Mouse (Mus musculus): ENCODE results near the gene Glyat. TPM values are rescaled to one million over a fixed set of nuclear protein-coding genes. Genes with fewer than 3 reads are reported as not detected.
A peak's percentile ranks its signal among the peaks of the same experiment; 100 is the strongest.

Gene Glyat
- polyA plus RNA-seq (2014; fragmentation: Nextera tagmentation; extraction: Ambion mirVana): not detected in 2 replicates

DNA sequence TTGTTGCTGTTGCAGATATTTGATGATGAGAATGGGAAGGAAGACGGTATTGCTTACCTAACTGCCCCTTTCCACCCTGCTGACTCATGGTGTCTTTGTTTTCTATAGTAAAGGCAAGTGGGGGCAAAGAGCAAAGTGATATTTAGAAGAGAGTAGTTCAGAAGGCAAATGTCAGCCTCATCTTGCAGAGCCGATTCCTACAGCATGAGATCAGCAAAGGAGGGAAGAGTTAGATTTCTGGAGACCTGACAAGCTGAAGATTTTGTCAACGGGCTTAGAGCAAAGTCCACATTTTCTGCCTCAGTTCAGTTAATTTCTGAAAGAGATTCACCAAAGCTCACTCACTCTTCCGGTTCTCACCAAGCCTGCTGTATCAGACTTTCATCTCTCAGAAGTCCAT, at the start of gene Glyat:
Glyat (plus strand) TSS at position 133 of the 400 bp plus-strand sequence.
- H3K4me1 ChIP-seq (ENCODE audit: control insufficient read depth, insufficient read depth, low read length): no peaks in the 10 kb centered on the region
- no peak for ATAC-seq (ENCODE audit: insufficient read depth, low FRiP score, low TSS enrichment)
- no peaks in the 10 kb centered on the region for H3K27me3 ChIP-seq (ENCODE audit: control insufficient read depth, insufficient read depth, low read length)
- DNase-seq (ENCODE audit: low spot score): no peak
- H3K4me3 ChIP-seq (ENCODE audit: low read depth, low read length): no peak within 1 kb of the TSS
- 81% methylated on average over 4 of the region's 4 CpGs for WGBS
- no peak within 1 kb of the TSS for H3K4me2 ChIP-seq (ENCODE audit: low read depth)
- H3K9ac ChIP-seq (ENCODE audit: low read length): no peak within 1 kb of the TSS
- H3K9me3 ChIP-seq (ENCODE audit: control insufficient read depth, low read length): no peaks in the 10 kb centered on the region
- H3K36me3 ChIP-seq (ENCODE audit: control insufficient read depth, insufficient read depth, low read length): no peaks in the 10 kb centered on the region
- no peak within 1 kb of the TSS for H3K27ac ChIP-seq (ENCODE audit: low read depth, low read length)

DNA sequence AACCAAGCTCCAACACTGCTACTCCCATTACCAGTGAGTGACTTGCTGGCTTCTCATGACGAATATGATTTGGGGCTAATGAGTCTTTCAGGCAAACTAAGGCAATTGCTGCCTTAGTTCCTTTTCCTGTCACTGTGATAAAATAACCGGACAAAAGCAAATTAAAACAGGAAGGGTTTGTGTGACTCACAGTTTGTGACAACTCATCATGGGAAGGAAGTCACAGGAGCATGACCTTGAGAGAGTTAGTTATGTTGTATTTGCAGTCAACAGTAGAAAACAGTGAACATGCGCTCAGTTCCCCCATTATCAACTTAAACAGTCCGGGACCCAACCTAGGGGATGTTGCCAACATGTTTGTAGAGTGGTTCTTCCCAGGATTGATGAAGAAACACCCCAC, 47.8 kb upstream of the Glyat start:
- Histone ChIP-seq H3K9me3 (ENCODE audit: control insufficient read depth, low read length) (no peaks in the 10 kb centered on the region), H3K27me3 (ENCODE audit: control insufficient read depth, insufficient read depth, low read length) (no peaks in the 10 kb centered on the region), H3K36me3 (ENCODE audit: control insufficient read depth, insufficient read depth, low read length) (no peaks in the 10 kb centered on the region), H3K4me1 (ENCODE audit: control insufficient read depth, insufficient read depth, low read length) (no peaks in the 10 kb centered on the region), H3K27ac (ENCODE audit: low read depth, low read length) (no peak overlapping the region), H3K4me3 (ENCODE audit: low read depth, low read length) (no peak overlapping the region), H3K4me2 (ENCODE audit: low read depth) (no peak overlapping the region), H3K9ac (ENCODE audit: low read length) (no peak overlapping the region)
- 79% methylated on average over 4 of the region's 4 CpGs for WGBS
- no peak for DNase-seq (ENCODE audit: low spot score)
- no peak for ATAC-seq (ENCODE audit: insufficient read depth, low FRiP score, low TSS enrichment)

DNA sequence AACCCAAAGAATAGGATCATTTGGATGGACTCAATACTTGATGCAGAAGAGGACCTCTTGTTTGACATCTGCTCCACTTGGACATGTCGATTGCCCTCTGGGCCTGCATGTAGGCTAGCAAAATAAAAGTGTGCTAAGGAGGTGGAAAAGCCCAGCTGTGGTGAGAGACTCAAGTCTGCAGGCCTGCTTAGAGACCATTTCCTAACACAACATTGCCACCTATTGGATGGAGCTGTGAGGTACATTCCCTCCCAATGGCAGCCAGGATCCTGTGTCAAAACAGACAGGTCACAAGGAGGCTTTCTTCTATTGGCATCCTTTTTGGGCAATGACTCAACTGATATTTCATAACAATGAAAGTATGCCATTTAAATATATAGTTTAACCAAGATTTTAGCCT, 41.2 kb upstream of the Glyat start:
- peak; percentile 56 for DNase-seq (ENCODE audit: low spot score)
- H3K4me3 ChIP-seq (ENCODE audit: low read depth, low read length): no peak overlapping the region
- WGBS: 0% methylated on average over 1 of the region's 1 CpGs
- H3K9me3 ChIP-seq (ENCODE audit: control insufficient read depth, low read length): no peaks in the 10 kb centered on the region
- ATAC-seq (ENCODE audit: insufficient read depth, low FRiP score, low TSS enrichment): peak; percentile 62; the same call in 1 of the 2 replicates
- H3K36me3 ChIP-seq (ENCODE audit: control insufficient read depth, insufficient read depth, low read length): no peaks in the 10 kb centered on the region
- H3K9ac ChIP-seq (ENCODE audit: low read length): no peak overlapping the region
- no peak overlapping the region for H3K4me2 ChIP-seq (ENCODE audit: low read depth)
- H3K27me3 ChIP-seq (ENCODE audit: control insufficient read depth, insufficient read depth, low read length): no peaks in the 10 kb centered on the region
- H3K27ac ChIP-seq (ENCODE audit: low read depth, low read length): no peak overlapping the region
- no peaks in the 10 kb centered on the region for H3K4me1 ChIP-seq (ENCODE audit: control insufficient read depth, insufficient read depth, low read length)

DNA sequence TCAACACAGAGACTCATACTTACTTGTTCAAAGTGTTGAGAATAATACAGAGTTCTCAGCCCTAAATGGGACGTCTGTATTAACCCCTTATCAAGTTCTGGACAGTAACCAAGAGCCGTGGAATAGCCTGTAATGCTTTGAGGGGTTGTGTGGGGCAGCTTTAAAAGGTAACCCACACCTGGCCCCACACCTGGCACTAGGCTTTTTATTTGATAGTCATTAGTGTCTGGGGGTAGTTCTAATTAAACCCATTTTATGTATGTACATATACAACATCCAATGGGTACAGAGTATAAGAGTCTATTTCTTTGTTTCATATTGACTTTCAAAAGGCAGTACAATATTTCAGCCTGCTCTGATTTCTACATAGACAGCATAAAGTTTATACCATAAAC, 38.0 kb upstream of the Glyat start:
- Histone ChIP-seq H3K36me3 (ENCODE audit: control insufficient read depth, insufficient read depth, low read length) (no peaks in the 10 kb centered on the region), H3K27ac (ENCODE audit: low read depth, low read length) (no peak overlapping the region), H3K9ac (ENCODE audit: low read length) (no peak overlapping the region), H3K4me3 (ENCODE audit: low read depth, low read length) (no peak overlapping the region), H3K9me3 (ENCODE audit: control insufficient read depth, low read length) (no peaks in the 10 kb centered on the region), H3K4me1 (ENCODE audit: control insufficient read depth, insufficient read depth, low read length) (no peaks in the 10 kb centered on the region), H3K27me3 (ENCODE audit: control insufficient read depth, insufficient read depth, low read length) (no peaks in the 10 kb centered on the region), H3K4me2 (ENCODE audit: low read depth) (peak overlapping the region; percentile 99)
- no peak for DNase-seq (ENCODE audit: low spot score)
- WGBS: 62% methylated on average over 2 of the region's 2 CpGs
- 0 out of 2 replicates have a peak, but pooled peaks have one; percentile 1 for ATAC-seq (ENCODE audit: insufficient read depth, low FRiP score, low TSS enrichment)

DNA sequence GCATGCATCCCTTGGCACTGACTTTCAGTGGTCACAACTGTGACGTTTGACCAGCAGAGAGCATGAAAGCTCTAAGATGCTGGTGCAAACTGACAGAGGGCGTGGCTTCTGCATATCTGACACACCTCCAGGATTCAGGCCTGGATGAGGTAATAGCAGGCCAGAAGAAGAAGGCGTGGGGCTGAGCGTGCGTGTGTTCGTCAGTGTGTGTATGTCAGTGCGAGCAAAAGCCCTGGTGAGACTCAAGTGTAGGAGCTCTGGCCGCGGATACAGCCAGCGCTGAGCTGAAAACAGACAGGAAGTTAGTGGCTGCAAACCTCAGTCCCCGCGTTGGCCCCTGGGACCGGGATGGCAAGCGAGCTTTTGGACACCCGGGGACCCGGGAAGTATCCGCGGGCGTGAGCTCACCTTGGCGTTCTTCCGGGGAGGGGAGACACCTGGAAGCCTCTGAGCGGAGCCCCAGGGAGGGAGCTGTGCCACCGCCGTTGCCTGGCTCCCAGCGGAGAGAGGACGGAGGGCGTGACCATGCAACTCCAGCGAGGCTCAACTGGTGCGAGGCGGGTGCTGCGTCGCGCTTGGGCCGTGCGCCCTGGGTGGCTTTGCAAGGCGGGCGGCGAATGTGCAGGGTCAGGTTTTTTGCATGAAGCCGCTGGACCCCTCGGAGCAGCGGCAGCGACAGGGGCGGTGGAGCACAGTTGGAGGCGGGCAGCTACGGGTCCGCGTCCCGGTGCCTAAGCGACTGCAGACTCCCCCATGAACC, 37.4 kb upstream of the Glyat start:
- Histone ChIP-seq H3K4me2 (ENCODE audit: low read depth) (peak overlapping the region; percentile 99), H3K9me3 (ENCODE audit: control insufficient read depth, low read length) (no peaks in the 10 kb centered on the region), H3K36me3 (ENCODE audit: control insufficient read depth, insufficient read depth, low read length) (no peaks in the 10 kb centered on the region), H3K4me3 (ENCODE audit: low read depth, low read length) (peak overlapping the region; percentile 54), H3K27ac (ENCODE audit: low read depth, low read length) (no peak overlapping the region), H3K27me3 (ENCODE audit: control insufficient read depth, insufficient read depth, low read length) (no peaks in the 10 kb centered on the region), H3K9ac (ENCODE audit: low read length) (peak overlapping the region; percentile 55), H3K4me1 (ENCODE audit: control insufficient read depth, insufficient read depth, low read length) (no peaks in the 10 kb centered on the region)
- under 1% methylated on average over 49 of the region's 49 CpGs for WGBS
- DNase-seq (ENCODE audit: low spot score) (peak; percentile 60), ATAC-seq (ENCODE audit: insufficient read depth, low FRiP score, low TSS enrichment) (peak; percentile 80)

DNA sequence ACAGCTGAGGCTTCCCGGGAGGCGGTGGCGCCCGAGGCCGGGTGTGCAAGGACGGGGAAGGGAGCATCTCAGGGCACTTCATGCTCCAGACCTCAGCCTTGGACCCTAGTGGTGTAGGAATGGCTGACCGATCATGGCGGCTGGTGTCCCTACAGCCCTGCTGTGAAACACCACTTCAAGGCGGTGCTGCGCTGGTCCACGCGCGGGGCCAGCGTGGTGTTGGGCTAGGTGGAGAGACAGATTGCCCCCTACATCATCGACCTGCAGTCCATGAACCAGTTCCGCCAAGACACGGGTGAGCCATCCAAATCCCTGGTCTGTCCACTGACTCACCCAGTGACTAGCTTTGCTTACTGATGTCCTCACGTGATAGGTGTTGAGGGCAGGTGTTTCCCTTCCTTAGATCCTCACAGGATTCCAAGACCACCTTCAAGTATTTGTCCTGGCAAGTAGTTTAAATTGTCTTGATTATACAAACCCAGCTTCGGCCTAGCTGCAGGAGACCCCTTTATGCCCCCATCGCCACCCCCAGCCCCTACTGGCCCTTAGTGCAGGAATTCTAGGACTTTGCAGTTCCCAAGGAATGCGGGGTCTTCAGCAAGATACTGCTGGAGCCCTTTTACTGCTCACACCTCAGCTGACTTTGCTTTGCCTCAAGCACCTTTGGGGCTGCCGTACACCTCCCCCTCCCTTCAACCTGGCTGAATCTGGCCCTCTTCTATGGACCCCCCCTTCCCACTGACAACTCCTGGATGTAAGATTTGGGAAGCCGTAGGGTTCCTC, 36.6 kb upstream of the Glyat start:
- H3K27me3 ChIP-seq (ENCODE audit: control insufficient read depth, insufficient read depth, low read length): no peaks in the 10 kb centered on the region
- no peak overlapping the region for H3K27ac ChIP-seq (ENCODE audit: low read depth, low read length)

DNA sequence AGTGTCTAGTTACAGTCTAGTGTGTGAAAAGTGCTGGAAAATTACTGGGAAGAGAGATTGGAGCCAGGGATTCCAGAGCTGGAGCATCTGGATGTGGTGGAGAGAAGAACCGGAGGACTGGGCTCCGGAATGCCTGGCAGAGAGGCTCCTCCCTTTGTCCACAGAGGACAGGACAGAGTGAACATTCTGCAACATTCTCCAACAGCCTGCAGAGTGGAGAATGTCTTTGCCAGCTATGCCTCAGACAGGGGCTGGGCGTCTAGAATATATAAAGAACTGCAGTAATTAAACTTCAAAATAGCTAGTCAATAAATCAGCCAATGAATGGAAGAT, 36.1 kb upstream of the Glyat start:
- ATAC-seq (ENCODE audit: insufficient read depth, low FRiP score, low TSS enrichment): no peak
- Histone ChIP-seq H3K4me3 (ENCODE audit: low read depth, low read length) (no peak overlapping the region), H3K9ac (ENCODE audit: low read length) (no peak overlapping the region), H3K4me1 (ENCODE audit: control insufficient read depth, insufficient read depth, low read length) (no peaks in the 10 kb centered on the region), H3K4me2 (ENCODE audit: low read depth) (no peak overlapping the region), H3K9me3 (ENCODE audit: control insufficient read depth, low read length) (no peaks in the 10 kb centered on the region), H3K27me3 (ENCODE audit: control insufficient read depth, insufficient read depth, low read length) (no peaks in the 10 kb centered on the region), H3K27ac (ENCODE audit: low read depth, low read length) (no peak overlapping the region), H3K36me3 (ENCODE audit: control insufficient read depth, insufficient read depth, low read length) (no peaks in the 10 kb centered on the region)
- DNase-seq (ENCODE audit: low spot score): no peak
- 53% methylated on average over 3 of the region's 3 CpGs for WGBS

More for the DNA sequence above, 36.6 kb upstream of the Glyat start:
- Histone ChIP-seq H3K36me3 (ENCODE audit: control insufficient read depth, insufficient read depth, low read length) (no peaks in the 10 kb centered on the region), H3K9me3 (ENCODE audit: control insufficient read depth, low read length) (no peaks in the 10 kb centered on the region), H3K9ac (ENCODE audit: low read length) (peak overlapping the region; percentile 55), H3K4me3 (ENCODE audit: low read depth, low read length) (peak overlapping the region; percentile 54), H3K4me2 (ENCODE audit: low read depth) (peak overlapping the region; percentile 99), H3K4me1 (ENCODE audit: control insufficient read depth, insufficient read depth, low read length) (no peaks in the 10 kb centered on the region)
- DNase-seq (ENCODE audit: low spot score) (no peak), ATAC-seq (ENCODE audit: insufficient read depth, low FRiP score, low TSS enrichment) (peak; percentile 57)
- WGBS: 16% methylated on average over 23 of the region's 23 CpGs

DNA sequence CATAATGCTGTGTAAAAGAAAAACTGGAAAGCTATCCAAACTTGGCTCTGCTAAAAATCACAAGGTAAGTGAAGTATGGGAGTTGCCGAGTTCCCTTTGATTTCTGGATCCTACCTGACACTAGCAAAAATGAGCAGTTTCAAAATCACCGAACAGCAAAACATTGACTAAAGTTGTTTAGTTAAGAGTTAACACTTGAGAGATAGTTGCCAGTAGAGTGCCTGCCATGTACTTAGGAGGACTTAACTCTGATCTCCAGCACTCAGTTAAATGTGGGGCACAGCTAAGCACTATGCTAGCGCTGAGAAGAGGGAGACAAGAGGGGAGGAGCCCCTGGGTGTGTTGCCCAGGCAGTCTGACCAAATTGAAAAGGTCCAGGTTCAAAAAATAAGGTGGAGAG, 34.4 kb upstream of the Glyat start:
- ATAC-seq (ENCODE audit: insufficient read depth, low FRiP score, low TSS enrichment) (no peak), DNase-seq (ENCODE audit: low spot score) (no peak)
- WGBS: 76% methylated on average over 3 of the region's 3 CpGs
- H3K4me2 ChIP-seq (ENCODE audit: low read depth): no peak overlapping the region
- no peaks in the 10 kb centered on the region for H3K27me3 ChIP-seq (ENCODE audit: control insufficient read depth, insufficient read depth, low read length)
- no peaks in the 10 kb centered on the region for H3K4me1 ChIP-seq (ENCODE audit: control insufficient read depth, insufficient read depth, low read length)
- no peaks in the 10 kb centered on the region for H3K9me3 ChIP-seq (ENCODE audit: control insufficient read depth, low read length)
- H3K9ac ChIP-seq (ENCODE audit: low read length): no peak overlapping the region
- H3K4me3 ChIP-seq (ENCODE audit: low read depth, low read length): no peak overlapping the region
- H3K36me3 ChIP-seq (ENCODE audit: control insufficient read depth, insufficient read depth, low read length): no peaks in the 10 kb centered on the region
- H3K27ac ChIP-seq (ENCODE audit: low read depth, low read length): no peak overlapping the region

DNA sequence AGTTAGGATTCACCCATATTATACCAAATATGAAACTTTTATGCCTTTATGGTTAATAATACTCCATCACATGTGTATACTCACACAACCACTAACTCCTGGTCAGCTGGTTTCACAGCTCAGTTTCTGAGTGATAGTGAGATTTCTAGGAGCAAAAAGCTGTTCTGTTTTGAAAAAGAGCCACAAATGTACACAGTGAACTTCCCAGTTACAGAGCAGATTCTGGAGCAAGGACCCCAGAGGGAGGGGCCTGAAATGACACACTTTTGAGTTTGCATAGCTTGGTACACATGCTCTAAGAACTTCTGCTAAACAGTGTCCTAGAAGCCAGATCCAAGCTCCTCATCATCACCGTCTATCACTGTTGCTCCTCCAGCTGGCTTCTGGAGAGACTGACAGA, 33.4 kb upstream of the Glyat start, which contains the start of gene Gm4952:
Gm4952 (plus strand) TSS at position 301 of the 400 bp plus-strand sequence.
- no peak within 1 kb of the TSS for H3K4me3 ChIP-seq (ENCODE audit: low read depth, low read length)
- no peak for ATAC-seq (ENCODE audit: insufficient read depth, low FRiP score, low TSS enrichment)
- no peak within 1 kb of the TSS for H3K9ac ChIP-seq (ENCODE audit: low read length)
- 64% methylated on average over 1 of the region's 1 CpGs for whole genome bisulfite sequencing
- H3K4me2 ChIP-seq (ENCODE audit: low read depth): no peak within 1 kb of the TSS
- H3K36me3 ChIP-seq (ENCODE audit: control insufficient read depth, insufficient read depth, low read length): no peaks in the 10 kb centered on the region
- H3K4me1 ChIP-seq (ENCODE audit: control insufficient read depth, insufficient read depth, low read length): no peaks in the 10 kb centered on the region
- no peak within 1 kb of the TSS for H3K27ac ChIP-seq (ENCODE audit: low read depth, low read length)
- DNase-seq (ENCODE audit: low spot score): no peak
- no peaks in the 10 kb centered on the region for H3K9me3 ChIP-seq (ENCODE audit: control insufficient read depth, low read length)
- H3K27me3 ChIP-seq (ENCODE audit: control insufficient read depth, insufficient read depth, low read length): no peaks in the 10 kb centered on the region

All from neural tube, embryonic 11.5 days (tissue).